ENCODE assay signal across 9 mouse cellular contexts in genomic region chr4:151610266-151610665, GRCm38 (mm10).
DNase-seq lines count a peak whose midpoint lies in the region; ATAC-seq and TF ChIP-seq lines count a peak whose summit lies in the region.
"Had no signal": no experiment of that assay in that cellular context is flagged by ENCODE, and none has a peak within 500 bp of the region (broad histone marks: within the 10 kb centered on the region; RNA-seq: fewer than 3 reads in every experiment).

No protein-coding gene starts in this region.

- TF ChIP-seq CTCF in liver, embryonic 14.5 days (IDR thresholded peaks at IDR 0.05; ENCODE audit: low read depth): peak; percentile 81

- no peak overlapping the region for H3K27ac ChIP-seq in midbrain, embryonic 10.5 days (replicated peaks)
- no peak overlapping the region for H3K27ac ChIP-seq in midbrain, embryonic 13.5 days
- H3K27ac ChIP-seq in liver, embryonic 14.5 days: no peak overlapping the region
- H3K27ac ChIP-seq: embryonic facial prominence, embryonic 13.5 days had no signal

- H3K9ac ChIP-seq in midbrain, embryonic 13.5 days (replicated peaks): no peak overlapping the region
- H3K9ac ChIP-seq in liver, embryonic 14.5 days (replicated peaks): no peak overlapping the region
- H3K9ac ChIP-seq: embryonic facial prominence, embryonic 13.5 days had no signal

- TF ChIP-seq EP300 in liver, embryonic 14.5 days (IDR thresholded peaks at IDR 0.05; ENCODE audit: low read depth): no peak

- H3K27me3 ChIP-seq in midbrain, embryonic 10.5 days (ENCODE audit: low read depth, poor library complexity, severe bottlenecking): no peaks in the 10 kb centered on the region
- H3K27me3 ChIP-seq in midbrain, embryonic 13.5 days: 0 out of 2 replicates have a peak, but pooled peaks cover 2% of the 10 kb centered on the region
- H3K27me3 ChIP-seq in liver, embryonic 14.5 days (ENCODE audit: control insufficient read depth, insufficient read depth, low read length): no peaks in the 10 kb centered on the region
- H3K27me3 ChIP-seq: embryonic facial prominence, embryonic 13.5 days had no signal

- H3K36me3 ChIP-seq in midbrain, embryonic 10.5 days: no peaks in the 10 kb centered on the region
- H3K36me3 ChIP-seq in midbrain, embryonic 13.5 days: no peaks in the 10 kb centered on the region
- H3K36me3 ChIP-seq in liver, embryonic 14.5 days (replicated peaks; ENCODE audit: control insufficient read depth, insufficient read depth, low read depth): no peaks in the 10 kb centered on the region
- H3K36me3 ChIP-seq: embryonic facial prominence, embryonic 13.5 days had no signal

- 16% methylated on average over 8 of the region's 8 CpGs for WGBS in midbrain, embryonic 10.5 days
- 17% methylated on average over 8 of the region's 8 CpGs for WGBS in midbrain, embryonic 13.5 days
- 13% methylated on average over 8 of the region's 8 CpGs for WGBS in liver, embryonic 14.5 days (ENCODE audit: insufficient replicate concordance)

- H3K4me2 ChIP-seq in midbrain, embryonic 13.5 days (replicated peaks): no peak overlapping the region
- H3K4me2 ChIP-seq in liver, embryonic 14.5 days (ENCODE audit: low read depth): no peak overlapping the region
- H3K4me2 ChIP-seq: embryonic facial prominence, embryonic 13.5 days had no signal

- H3K4me1 ChIP-seq in midbrain, embryonic 10.5 days: no peaks in the 10 kb centered on the region
- 0 out of 2 replicates have a peak, but pooled peaks cover 5% of the 10 kb centered on the region for H3K4me1 ChIP-seq in midbrain, embryonic 13.5 days (replicated peaks)
- H3K4me1 ChIP-seq in liver, embryonic 14.5 days (replicated peaks; ENCODE audit: control insufficient read depth in 2 of 2, insufficient read depth in 2 of 2, low read length in 1 of 2): no peaks in the 10 kb centered on the region
- H3K4me1 ChIP-seq: embryonic facial prominence, embryonic 13.5 days had no signal

- DNase-seq in midbrain, embryonic 10.5 days (ENCODE audit: low spot score): peak; percentile 68
- DNase-seq in adrenal gland, postnatal 10 days: peak; percentile 83
- peak; percentile 79 for DNase-seq in embryo, embryonic 11 days
- peak; percentile 39 for DNase-seq in kidney, adult 18-20 months
- DNase-seq in liver, embryonic 14.5 days (ENCODE audit: low read depth in 3 of 3, low spot score in 3 of 3): no peak
- DNase-seq in retina, postnatal 1 day: peak; percentile 71
- DNase-seq in spleen, postnatal 14 days (ENCODE audit: low spot score in 2 of 2): no peak

- no peak for ATAC-seq in midbrain, embryonic 13.5 days
- no peak for ATAC-seq in liver, embryonic 14.5 days (ENCODE audit: insufficient read depth)

- no peak overlapping the region for H3K4me3 ChIP-seq in midbrain, embryonic 10.5 days
- H3K4me3 ChIP-seq in midbrain, embryonic 13.5 days (replicated peaks): no peak overlapping the region
- no peak overlapping the region for H3K4me3 ChIP-seq in liver, embryonic 14.5 days (ENCODE audit: insufficient read depth in 1 of 2, low read depth in 2 of 2, low read length in 2 of 2)
- H3K4me3 ChIP-seq: embryonic facial prominence, embryonic 13.5 days had no signal

- H3K9me3 ChIP-seq in midbrain, embryonic 10.5 days (replicated peaks): peaks cover 7% of the 10 kb centered on the region; the same call in 1 of the 2 replicates
- H3K9me3 ChIP-seq in midbrain, embryonic 13.5 days: peaks cover 6% of the 10 kb centered on the region; the same call in 1 of the 2 replicates
- H3K9me3 ChIP-seq in liver, embryonic 14.5 days (ENCODE audit: control insufficient read depth, low read length): no peaks in the 10 kb centered on the region; the same call in 1 of the 2 replicates
- H3K9me3 ChIP-seq: embryonic facial prominence, embryonic 13.5 days had no signal

Comparison
In these comparisons a context has a peak if more than half of its experiments do, and no peak if none do; other contexts are left out.
1. DNase-seq: peak in midbrain, embryonic 10.5 days (single experiment), adrenal gland, postnatal 10 days (single experiment), embryo, embryonic 11 days (single experiment), kidney, adult 18-20 months (single experiment) and retina, postnatal 1 day (single experiment); none in liver, embryonic 14.5 days (0 of 3) and spleen, postnatal 14 days (0 of 2).